Mouse (Mus musculus) lung, postnatal 0 days (tissue): Measurements from ENCODE around the gene Rap1gap2.

ENCODE experiments used
- CTCF ChIP-seq: IDR thresholded peaks from 2 replicates; pipeline ENCODE4 v1.5.1; 2016; ENCODE audit warnings: antibody characterized with exemption, mild to moderate bottlenecking
- EP300 ChIP-seq: IDR thresholded peaks from 2 replicates; pipeline ENCODE4 v1.6.1; 2016; ENCODE audit warnings: antibody characterized with exemption, mild to moderate bottlenecking, control low read depth

- TF ChIP-seq EP300 (no peak), CTCF (no peak)
Observed at GRCm38 (mm10) chr11:74516112-74516511, 94.6 kb downstream of the Rap1gap2 start.
